Mouse (Mus musculus) heart, adult 2 months (tissue): ENCODE results near the gene Gm49318. TPM values are rescaled to one million over a fixed set of nuclear protein-coding genes. Genes with fewer than 3 reads are reported as not detected.

Experiments used
- DNase-seq, 2 experiments: peaks; one replicate each; pipeline ENCODE4 v3.0.0; 2021
- H3K27ac ChIP-seq: fragments of 200-600 bp; 2 replicates; pipeline ENCODE4 v1.8.1; 2022
- H3K27me3 ChIP-seq: fragments of 200-500 bp; 2 replicates; pipeline ENCODE4 v1.6.1; 2012; ENCODE audit warnings: mild to moderate bottlenecking, low read length, inconsistent platforms, mixed read lengths; ENCODE audit not compliant: control insufficient read depth, insufficient read depth
- H3K36me3 ChIP-seq: fragments of 200-500 bp; 2 replicates; pipeline ENCODE4 v1.6.1; 2012; ENCODE audit warnings: low read length, inconsistent platforms; ENCODE audit not compliant: control insufficient read depth, insufficient read depth
- H3K4me1 ChIP-seq: fragments of 200-500 bp; 2 replicates; pipeline ENCODE4 v1.6.1; 2011; ENCODE audit warnings: low read length; ENCODE audit not compliant: control insufficient read depth, insufficient read depth
- H3K4me3 ChIP-seq: fragments of 200-600 bp; 2 replicates; pipeline ENCODE4 v1.8.1; 2022
- H3K79me2 ChIP-seq: fragments of 200-500 bp; replicated peaks from 2 replicates; pipeline ENCODE4 v1.6.1; 2012; ENCODE audit warnings: mild to moderate bottlenecking, inconsistent platforms, low read length, moderate library complexity, mixed read lengths; ENCODE audit not compliant: control insufficient read depth, insufficient read depth
- H3K9ac ChIP-seq: fragments of 200-500 bp; 2 replicates; pipeline ENCODE4 v1.6.1; 2012; ENCODE audit warnings: low read depth, mild to moderate bottlenecking, control low read depth, inconsistent platforms, low read length, mixed read lengths
- CTCF ChIP-seq: fragments of 200-600 bp; IDR thresholded peaks from 2 replicates; pipeline ENCODE4 v1.8.1; 2022; ENCODE audit warnings: antibody characterized with exemption, mild to moderate bottlenecking, moderate library complexity
- EP300 ChIP-seq: fragments of 200-500 bp; IDR thresholded peaks from 2 replicates; pipeline ENCODE4 v1.6.1; 2011; ENCODE audit warnings: low read depth, low read length, control low read depth; ENCODE audit not compliant: insufficient read depth
- POLR2A ChIP-seq: fragments of 200-500 bp; IDR thresholded peaks from 2 replicates; pipeline ENCODE4 v1.6.1; 2011; ENCODE audit warnings: mild to moderate bottlenecking, low read depth, low read length, control low read depth; ENCODE audit not compliant: insufficient read depth
- WGBS: fragments of 180-500 bp; shearing (Covaris S2); methylation state at CpG from one replicate; pipeline ENCODE4 v1.1.7; 2018; 5-methylcytosine and 5-hydroxymethylcytosine counted together
- intact Hi-C: fragments of 180-260 bp; cut with DNase I; formaldehyde crosslinking; loops from one replicate; pipeline ENCODE4 v1.15.1; 2025
- polyA plus RNA-seq: library from polyadenylated mRNA; depleted of rRNA; stranded (reverse); fragments of >200 nt; gene quantifications from 2 replicates; pipeline ENCODE4 v1.2.3, GENCODE M21; 2012
- total RNA-seq, 2 experiments: library from RNA; stranded (reverse); gene quantifications; 2 replicates each; pipeline ENCODE4 v1.2.3; 2021

Gm49318 gene
- total and polyA plus RNA-seq, 3 experiments: 0.52 TPM; not detected in 2

- no peak for DNase-seq
- no peak overlapping the region for H3K4me3 ChIP-seq
- no peak overlapping the region for H3K27ac ChIP-seq
- H3K36me3 ChIP-seq: no peaks in the 10 kb centered on the region
- H3K27me3 ChIP-seq: no peaks in the 10 kb centered on the region
- 90% methylated on average over 9 of the region's 9 CpGs for WGBS
- intact Hi-C loops: no loop called here
- H3K79me2 ChIP-seq: no peaks in the 10 kb centered on the region
- no peaks in the 10 kb centered on the region for H3K4me1 ChIP-seq
- no peak for TF ChIP-seq POLR2A
- no peak for TF ChIP-seq EP300
- H3K9ac ChIP-seq: no peak overlapping the region
Observed at GRCm38 (mm10) chr9:22030386-22030785, 40.7 kb downstream of the Gm49318 start.

DNA sequence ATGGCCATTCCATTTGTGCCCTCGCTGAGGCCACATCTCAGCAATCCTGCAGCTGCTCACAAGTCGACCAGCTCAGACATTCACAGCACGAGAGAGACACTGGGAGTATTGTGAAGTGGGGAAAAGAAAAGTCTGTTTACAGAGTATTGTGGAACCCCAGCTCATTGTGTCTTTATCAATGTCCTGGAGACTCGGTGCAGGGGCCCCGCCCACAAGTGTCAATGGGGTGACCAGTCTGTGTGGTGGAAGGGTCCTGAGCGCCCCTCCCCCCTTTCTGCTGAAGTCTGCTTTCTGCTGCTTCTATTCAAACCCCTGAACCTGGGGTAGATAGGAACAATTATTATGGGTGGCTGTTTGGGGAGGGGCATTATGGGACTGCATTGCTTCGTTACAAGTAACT lies 42.6 kb downstream of the Gm49318 start:
- H3K4me3 ChIP-seq: no peak overlapping the region
- no peak for DNase-seq
- H3K4me1 ChIP-seq: no peaks in the 10 kb centered on the region
- no peaks in the 10 kb centered on the region for H3K36me3 ChIP-seq
- H3K27ac ChIP-seq: no peak overlapping the region
- WGBS: 40% methylated on average over 7 of the region's 7 CpGs
- TF ChIP-seq POLR2A (no peak), CTCF (no peak), EP300 (no peak)
- intact Hi-C loops: no loop called here
- H3K27me3 ChIP-seq: no peaks in the 10 kb centered on the region
- no peaks in the 10 kb centered on the region for H3K79me2 ChIP-seq
- H3K9ac ChIP-seq: no peak overlapping the region

GRCm38 (mm10) chr9:22024592-22024991 lies 46.5 kb downstream of the Gm49318 start:
- 60% methylated on average over 8 of the region's 8 CpGs for WGBS
- DNase-seq: no peak
- intact Hi-C loops: no loop called here
- no peaks in the 10 kb centered on the region for H3K79me2 ChIP-seq
- no peaks in the 10 kb centered on the region for H3K27me3 ChIP-seq
- H3K4me1 ChIP-seq: no peaks in the 10 kb centered on the region
- no peaks in the 10 kb centered on the region for H3K36me3 ChIP-seq
- TF ChIP-seq EP300: no peak
- no peak for TF ChIP-seq CTCF
- TF ChIP-seq POLR2A: no peak
- no peak overlapping the region for H3K9ac ChIP-seq
- H3K4me3 ChIP-seq: no peak overlapping the region
- H3K27ac ChIP-seq: no peak overlapping the region

DNA sequence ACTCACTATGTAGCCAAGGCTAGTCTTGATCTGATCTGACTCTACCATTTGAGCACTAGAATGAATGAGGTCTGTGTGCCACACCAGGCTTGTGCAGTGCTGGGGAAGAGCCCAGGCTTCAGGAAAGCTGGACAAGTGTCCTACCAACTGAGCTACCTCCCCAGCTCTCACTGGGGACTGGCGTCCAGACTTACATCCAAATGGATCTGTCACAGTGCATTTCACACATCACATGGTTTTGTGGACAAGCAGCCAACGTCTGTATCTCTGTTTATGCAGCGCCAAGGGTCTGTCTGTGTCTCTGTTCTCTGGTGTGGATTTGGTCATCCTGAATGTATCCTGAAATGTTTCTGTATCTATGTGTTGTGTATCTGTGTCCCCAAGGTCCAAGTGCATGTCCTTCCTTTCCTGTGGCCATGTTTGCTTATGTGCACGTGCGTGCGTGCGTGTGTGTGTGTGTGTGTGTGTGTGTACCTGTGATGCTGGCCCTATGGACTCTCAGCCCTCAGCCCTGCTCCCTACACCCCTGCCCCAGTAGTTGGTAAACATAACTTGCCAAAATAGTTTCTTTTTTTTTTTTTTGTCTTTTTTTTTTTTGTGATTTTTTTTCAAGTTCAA lies 53.7 kb downstream of the Gm49318 start:
- 48% methylated on average over 7 of the region's 7 CpGs for WGBS
- H3K27me3 ChIP-seq: no peaks in the 10 kb centered on the region
- no peaks in the 10 kb centered on the region for H3K4me1 ChIP-seq
- H3K79me2 ChIP-seq: no peaks in the 10 kb centered on the region
- TF ChIP-seq EP300 (no peak), POLR2A (no peak), CTCF (no peak)
- H3K4me3 ChIP-seq: no peak overlapping the region
- H3K36me3 ChIP-seq: no peaks in the 10 kb centered on the region
- H3K9ac ChIP-seq: no peak overlapping the region
- no peak for DNase-seq
- no peak overlapping the region for H3K27ac ChIP-seq
- intact Hi-C loops: no loop called here

DNA sequence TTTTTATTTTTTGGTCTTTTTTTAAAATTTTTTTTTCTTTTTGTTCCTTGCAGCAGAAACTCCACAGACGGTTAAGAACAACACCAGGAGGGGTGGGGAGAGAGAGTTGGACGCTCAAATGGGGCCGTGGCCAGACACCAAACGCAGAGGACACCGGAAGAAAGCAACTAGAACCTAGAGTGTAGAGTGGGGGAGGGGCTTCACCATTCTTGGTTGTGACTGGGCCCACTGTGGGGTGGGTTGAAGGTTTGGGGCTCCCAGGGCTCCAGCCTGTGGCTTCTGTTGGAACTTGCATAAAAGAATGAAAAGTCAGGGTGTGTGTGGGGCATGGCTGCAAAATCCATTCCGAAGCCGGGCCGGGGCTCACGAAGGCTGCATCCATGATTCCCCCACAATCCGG lies 54.8 kb downstream of the Gm49318 start:
- Histone ChIP-seq H3K79me2 (no peaks in the 10 kb centered on the region), H3K4me3 (no peak overlapping the region), H3K27ac (no peak overlapping the region), H3K4me1 (no peaks in the 10 kb centered on the region), H3K27me3 (no peaks in the 10 kb centered on the region), H3K9ac (no peak overlapping the region), H3K36me3 (no peaks in the 10 kb centered on the region)
- no peak for TF ChIP-seq EP300
- TF ChIP-seq CTCF: no peak
- TF ChIP-seq POLR2A: no peak
- DNase-seq: no peak
- WGBS: 72% methylated on average over 10 of the region's 10 CpGs
- intact Hi-C loops: no loop called here

GRCm38 (mm10) chr9:22012731-22013130 lies 58.3 kb downstream of the Gm49318 start:
- 92% methylated on average over 13 of the region's 13 CpGs for WGBS
- no peaks in the 10 kb centered on the region for H3K4me1 ChIP-seq

More at GRCm38 (mm10) chr9:22012731-22013130, 58.3 kb downstream of the Gm49318 start:
- Histone ChIP-seq H3K9ac (no peak overlapping the region), H3K79me2 (no peaks in the 10 kb centered on the region), H3K4me3 (no peak overlapping the region), H3K36me3 (no peaks in the 10 kb centered on the region), H3K27me3 (no peaks in the 10 kb centered on the region), H3K27ac (no peak overlapping the region)
- no peak for DNase-seq
- intact Hi-C loops: no loop called here
- TF ChIP-seq CTCF (no peak), EP300 (no peak), POLR2A (no peak)
